Mouse (Mus musculus) thymus, postnatal 25 days (tissue): ENCODE results near the gene Trpv4.
A peak's percentile ranks its signal among the peaks of the same experiment; 100 is the strongest.

Experiments used
- DNase-seq: peaks from one replicate; pipeline ENCODE4 v3.0.0; 2022

Gene Trpv4

DNA sequence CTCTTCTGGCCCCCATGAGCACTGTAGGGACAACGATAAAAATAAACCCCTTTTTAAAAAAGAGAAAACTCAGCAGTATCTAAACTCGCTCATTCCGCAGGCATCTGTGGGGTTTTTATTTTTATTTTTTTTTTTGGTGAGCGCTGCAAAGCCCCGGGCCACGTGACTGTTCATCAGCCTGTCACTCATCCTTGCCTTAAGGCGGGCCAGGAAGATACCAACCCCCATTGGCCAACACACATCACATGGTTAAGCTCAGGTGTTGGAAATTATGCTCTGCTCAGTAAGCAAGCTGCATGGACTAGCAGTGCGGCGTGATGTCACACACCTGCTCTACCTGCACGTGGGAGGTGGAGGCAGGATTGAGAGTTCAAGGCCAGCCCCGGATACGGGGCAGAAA is 40.4 kb downstream of the Trpv4 start:
- no peak for DNase-seq

DNA sequence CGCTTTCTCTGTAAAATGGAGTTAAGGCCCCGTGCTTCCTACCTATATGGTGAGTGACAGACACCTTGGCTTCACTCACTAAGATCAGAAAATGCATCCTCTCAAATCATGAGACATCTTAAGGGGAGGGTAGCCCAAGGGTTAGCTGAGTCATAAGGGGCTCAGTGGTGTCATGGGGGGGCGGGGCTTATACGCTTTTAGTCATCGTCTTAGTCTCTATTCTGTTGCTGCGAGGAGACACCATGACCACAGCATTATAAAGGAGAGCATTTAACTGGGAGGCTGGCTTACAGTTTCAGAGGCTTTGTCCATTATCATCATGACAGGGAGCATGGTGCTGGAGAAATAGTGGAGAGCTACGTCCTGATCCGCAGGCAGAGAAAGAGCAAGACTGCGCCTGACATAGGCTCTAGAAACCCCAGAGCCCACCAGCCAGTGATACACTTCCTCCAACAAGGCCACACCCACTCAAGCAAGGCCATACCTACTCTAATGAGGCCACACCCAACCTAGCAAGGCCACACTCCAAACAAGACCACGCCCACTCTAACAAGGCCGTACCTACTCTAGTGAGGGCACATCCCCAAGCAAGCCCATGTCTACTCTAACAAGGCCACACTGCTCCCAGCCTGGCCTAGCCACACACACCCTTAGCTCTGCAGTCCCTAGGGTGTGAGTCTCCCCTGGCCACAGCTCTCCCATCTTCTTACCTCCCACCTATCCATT is 41.7 kb downstream of the Trpv4 start:
- no peak for DNase-seq

DNA sequence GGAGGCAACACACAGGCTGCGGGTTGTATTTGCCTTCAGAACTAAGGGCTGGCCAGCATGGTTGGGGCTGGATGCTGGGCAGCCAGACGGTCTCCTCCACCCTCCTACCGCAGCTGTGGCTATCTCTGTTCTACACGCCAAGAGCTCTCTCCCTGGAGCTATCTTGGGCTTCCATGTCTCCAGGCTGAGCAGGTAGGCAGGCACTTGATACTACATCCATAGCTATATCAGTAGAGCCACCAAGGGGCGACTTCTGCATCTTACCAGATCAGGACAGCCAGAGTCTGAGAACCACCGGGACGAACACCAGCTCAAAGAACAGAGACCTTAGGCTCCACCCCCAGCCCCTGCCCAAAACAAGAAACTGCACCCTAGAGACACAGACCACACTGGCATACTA is 43.4 kb downstream of the Trpv4 start:
- DNase-seq = no peak

DNA sequence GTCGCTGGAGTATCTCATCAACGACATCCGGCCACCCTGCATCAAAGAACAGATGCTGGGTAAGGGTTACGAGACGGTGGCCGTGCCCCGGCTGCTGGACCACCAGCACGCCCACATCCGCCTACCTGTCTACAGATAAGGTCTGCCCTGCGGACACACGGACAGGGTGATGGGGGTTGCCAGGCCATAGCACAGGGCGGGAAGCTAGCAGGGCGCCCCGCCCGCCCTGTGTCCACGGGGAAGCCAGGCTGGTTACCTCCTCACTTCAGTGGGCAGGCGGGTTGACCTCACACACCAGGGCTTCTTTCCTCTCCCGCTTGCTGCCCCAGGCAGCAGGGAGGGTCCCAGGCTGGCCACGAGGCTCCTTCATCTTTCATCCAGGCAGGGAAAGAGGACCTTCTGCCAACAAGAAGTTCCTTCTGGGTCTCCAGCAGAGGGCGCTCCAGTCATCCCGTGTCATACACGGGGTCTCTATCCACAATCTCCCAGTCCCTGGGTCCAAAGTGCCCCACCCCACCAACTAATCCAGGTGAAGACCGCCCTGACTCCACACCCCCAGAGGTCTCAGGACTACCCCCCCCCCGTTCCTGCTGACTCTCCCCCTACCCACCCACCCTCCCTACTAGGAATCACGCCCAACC is 46.1 kb downstream of the Trpv4 start:
- DNase-seq = peak; percentile 50

DNA sequence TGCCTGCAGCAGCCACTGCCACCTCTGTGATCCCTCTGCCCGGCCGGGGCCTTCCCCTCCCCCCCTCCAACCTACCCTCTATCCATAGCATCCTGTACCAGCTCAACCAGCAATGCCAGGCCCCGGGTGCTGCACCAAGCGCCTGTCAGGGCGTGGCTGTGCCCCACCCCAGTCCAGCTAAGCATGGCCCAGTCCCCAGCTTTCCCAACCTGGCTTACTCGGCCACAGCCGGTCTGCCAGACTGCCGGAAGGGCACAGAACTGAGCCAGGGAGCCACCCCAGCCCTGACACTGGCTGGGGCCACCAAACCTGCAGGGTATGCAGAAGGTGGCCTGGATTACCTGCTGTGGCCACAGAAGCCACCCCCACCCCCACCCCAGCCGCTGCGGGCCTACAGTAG is 47.0 kb downstream of the Trpv4 start:
- DNase-seq = no peak

DNA sequence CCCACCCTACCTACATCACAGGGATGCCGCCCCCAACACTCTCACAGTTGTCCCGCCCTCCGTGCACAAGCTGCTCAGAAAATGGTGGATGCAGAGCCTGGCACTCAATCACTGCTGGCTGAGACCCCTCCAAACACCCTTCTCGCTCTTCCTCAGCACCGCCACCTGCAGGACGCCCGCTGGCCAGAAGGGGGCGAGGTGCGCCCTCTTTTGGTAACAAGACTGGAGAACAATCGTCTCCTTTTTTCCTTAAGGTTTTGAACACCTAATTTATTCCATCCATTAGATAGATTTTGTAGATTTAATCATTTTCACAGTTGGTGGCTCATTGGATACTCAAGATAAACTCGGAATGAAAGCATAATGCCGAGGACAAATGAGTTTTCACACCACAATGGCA is 49.7 kb downstream of the Trpv4 start:
- peak; percentile 89 for DNase-seq

DNA sequence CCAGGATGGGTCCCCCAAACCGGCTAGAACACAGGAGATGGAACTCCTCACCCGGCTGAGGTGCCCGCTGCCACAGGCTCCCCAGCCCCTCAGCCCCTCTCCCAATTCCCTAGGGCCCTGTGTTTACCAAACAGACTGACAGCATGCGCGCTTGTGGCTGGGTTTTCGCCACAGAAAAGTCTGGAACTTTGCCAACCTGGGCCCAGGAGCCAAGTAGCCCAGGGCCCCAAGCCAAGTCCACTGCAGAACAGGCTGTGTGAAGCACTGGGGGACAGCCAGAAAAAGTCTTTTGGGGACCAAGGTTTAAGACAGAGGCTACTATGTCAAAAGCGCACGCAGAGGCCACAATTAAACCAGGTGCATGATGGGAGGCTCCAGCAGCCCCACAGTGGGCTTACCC is 50.6 kb downstream of the Trpv4 start:
- no peak for DNase-seq

DNA sequence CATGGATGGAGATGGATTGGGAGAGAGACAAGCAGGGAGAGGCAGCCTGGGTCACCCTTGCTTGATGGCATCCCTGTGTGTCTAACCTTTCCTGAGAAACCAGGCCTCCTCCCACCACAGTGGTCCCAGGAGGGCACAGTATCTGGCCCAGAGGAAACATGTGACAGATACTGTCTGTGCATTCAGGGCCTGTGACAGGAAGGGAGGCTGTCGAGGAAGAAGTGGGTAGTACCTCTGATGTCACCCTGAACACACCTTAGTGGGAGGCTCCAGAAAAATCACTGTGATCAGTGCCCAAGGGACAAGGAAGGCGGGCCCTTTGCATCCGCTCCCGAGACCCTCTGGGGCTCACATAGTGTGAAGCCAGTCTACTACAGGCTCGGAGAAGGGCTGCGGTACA is 52.2 kb downstream of the Trpv4 start:
- DNase-seq = no peak

DNA sequence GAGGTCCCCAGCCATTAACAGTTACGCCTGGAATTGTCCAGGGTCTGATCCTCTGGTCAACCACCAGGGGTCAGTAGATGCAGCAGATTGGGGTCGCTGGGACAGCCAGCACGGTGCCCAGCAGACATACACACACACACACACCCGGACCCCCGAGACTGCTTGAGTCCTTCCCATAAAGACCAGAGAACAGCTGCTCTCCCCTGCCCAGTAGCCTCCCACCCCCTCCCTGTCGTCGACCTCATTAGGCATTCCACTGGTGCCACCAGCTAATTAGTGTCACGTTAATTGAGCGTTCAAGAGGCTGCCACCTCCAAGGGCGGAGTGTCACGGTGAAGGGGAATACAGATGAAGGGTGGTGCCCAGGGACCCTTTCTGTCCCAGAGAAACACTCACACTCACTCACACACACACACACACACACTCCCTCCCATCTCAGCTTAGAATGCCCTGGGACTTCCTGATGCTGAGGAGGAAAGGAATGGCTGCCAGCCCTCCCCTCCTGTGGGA is 53.4 kb downstream of the Trpv4 start:
- no peak for DNase-seq

DNA sequence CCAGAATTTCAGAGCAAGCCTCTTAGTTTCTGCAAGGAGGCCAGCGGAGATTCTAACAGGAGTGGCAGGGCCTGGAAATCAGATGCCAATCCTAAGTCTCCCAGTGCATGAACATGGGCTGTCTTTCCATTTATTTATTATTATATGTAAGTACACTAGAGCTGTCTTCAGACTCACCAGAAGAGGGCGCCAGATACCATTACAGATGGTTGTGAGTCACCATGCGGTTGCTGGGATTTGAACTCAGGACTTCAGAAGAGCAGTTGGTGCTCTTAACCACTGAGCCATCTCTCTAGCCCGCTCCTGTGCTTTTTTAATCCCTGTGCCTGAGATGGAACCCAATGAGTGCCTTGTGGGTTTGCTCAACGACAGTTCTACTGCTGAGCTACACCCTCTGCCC is 54.2 kb downstream of the Trpv4 start:
- no peak for DNase-seq

DNA sequence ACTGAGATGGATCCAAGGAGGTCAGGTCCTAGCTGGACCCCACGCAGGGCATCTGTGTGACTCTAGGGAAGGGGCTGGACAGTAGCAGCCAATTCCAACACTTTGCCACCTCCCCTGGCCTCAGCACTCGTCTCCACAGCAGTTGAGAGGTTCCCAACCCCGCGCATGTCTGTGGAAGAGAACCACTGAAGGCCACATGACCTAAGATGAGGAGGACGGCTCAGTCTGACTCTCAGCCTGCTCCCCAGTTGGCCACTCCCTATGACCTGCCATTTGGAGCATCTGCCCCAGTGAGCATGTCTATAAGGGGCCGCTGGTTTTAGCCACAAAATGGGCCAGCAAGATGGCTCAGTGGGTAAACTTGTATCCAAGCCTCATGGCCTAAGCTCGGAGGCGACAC is 56.2 kb downstream of the Trpv4 start:
- no peak for DNase-seq

DNA sequence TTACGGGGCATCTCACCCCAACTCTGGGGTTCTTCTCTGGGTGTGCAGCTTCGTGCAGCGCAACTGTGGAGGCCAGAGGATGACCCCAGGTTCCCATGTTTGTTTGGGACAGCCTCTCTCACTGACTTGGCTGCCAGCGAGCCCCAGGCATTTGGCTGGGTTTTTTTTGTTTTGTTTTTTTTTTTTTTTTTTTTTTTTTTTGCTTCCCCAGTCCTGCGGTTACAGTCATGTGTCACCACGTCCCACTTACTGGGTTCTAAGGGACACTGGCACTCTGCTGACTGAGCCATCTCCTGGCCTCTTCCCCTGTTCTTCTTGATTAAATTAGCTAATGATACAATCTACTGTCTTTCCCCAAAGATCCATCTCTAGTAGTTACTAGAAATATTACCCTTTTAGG is 60.6 kb downstream of the Trpv4 start:
- DNase-seq = no peak

DNA sequence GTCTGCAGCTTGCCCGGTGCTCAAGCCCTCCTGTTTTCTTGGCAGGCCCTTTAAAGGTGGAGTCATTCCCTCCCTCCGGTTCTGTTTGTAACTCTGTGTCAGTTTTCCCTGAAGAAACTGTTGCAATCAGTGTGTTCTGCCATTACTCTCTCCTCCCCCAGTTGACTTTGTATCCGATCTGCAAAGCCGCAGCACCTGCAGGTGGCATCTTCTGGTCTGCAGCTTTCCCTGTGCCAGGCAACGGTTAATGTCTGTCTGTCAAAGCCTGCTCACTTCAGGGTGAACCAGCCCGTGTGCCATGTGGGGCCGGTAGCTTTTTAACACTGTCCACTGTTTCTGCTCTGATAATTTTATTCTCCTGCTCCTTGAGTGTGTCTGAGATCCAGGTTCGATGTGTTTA is 61.0 kb downstream of the Trpv4 start:
- peak; percentile 80 for DNase-seq

DNA sequence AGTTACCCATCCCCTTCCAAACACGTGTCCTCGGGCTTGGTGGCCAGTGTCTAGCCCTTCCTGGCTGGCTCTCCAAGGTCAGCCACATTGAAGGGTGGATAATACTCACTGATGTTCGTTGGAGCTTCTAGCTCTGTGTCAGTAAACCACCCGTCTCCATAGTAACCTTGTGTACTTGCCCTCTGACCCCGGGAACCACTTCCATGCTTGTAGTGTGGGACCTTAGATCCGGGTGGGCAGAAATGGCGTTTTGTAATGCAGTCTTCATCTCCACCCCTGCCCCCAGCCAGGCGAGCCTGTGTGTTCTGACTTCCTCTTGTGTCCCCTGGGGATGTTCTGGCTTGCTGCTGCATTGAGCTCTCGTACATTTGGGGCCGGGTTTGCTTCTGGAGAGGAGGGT is 61.6 kb downstream of the Trpv4 start:
- peak; percentile 76 for DNase-seq

DNA sequence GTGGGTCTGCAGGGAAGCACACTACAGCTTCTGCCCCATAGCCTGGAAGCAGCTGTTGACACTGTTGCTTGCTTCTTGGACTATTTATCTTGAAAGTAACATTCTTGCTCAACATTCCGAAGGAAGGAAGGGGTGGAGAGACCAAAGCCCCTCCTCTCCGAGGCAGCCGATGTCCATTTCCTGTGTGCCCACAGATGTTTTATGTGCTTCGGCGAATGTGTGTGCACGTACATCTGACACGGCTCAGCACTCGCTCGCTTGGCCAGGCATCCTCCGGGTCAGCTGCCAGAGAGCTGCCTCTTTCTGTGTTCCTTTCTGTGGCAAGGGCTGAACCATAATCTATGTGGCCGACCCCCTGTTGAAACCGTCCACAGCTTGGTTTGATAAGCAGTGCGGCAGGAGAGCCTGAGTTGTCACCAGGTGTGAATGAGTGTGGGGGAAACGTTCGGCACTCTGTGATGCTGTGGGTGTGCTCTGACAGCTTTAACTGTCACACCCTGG is 63.4 kb downstream of the Trpv4 start:
- peak; percentile 69 for DNase-seq

DNA sequence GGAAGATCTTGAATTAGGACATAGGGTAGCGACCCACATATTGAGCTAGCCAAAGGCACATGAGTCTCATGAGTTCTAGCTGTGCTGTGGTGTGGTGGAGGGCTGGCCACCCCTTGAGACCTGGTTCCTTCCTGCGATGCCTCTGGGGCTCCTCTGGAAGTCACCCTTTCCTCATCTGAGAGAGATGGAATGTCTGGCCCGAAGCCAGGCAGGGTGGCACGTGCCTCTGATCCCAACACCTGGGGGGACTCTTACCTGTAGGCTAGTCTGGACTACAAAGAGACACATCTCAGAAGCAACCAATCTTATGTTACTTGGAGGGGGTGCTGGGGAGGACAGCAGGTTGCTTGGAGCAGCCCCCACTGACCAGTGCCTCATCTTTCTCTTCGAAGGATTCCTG is 64.3 kb downstream of the Trpv4 start:
- DNase-seq = no peak

DNA sequence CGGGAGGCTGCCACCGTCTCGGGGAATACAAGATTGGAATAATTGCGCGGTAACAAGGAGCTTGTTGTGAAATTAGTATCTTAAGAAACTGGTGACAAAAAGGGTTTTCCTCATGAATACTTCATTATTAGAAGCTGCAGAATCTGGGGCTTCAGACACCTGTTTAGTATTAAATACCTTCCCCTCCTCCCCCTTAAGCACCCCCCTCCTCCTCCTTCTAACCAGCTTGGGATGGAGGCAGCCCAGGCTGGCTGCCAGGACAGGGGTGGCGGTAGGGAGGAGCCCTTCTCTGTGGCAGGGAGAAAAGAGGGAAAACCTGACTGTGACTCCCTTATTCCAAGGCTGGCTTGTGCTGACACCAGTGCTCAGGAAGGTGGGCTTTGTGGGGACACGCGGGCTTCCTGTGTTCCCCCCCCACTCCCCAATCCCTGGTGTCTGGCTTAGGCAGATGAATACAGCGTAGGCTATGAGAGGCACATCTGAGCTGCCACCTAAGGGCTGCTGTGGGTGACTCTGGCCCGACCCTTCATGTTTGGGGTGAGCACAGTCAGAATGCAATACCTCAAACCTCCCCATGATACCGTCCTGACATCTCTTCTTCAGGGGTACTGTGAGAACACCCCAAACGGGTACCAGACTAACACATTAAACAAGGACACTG is 64.9 kb downstream of the Trpv4 start:
- peak; percentile 53 for DNase-seq

DNA sequence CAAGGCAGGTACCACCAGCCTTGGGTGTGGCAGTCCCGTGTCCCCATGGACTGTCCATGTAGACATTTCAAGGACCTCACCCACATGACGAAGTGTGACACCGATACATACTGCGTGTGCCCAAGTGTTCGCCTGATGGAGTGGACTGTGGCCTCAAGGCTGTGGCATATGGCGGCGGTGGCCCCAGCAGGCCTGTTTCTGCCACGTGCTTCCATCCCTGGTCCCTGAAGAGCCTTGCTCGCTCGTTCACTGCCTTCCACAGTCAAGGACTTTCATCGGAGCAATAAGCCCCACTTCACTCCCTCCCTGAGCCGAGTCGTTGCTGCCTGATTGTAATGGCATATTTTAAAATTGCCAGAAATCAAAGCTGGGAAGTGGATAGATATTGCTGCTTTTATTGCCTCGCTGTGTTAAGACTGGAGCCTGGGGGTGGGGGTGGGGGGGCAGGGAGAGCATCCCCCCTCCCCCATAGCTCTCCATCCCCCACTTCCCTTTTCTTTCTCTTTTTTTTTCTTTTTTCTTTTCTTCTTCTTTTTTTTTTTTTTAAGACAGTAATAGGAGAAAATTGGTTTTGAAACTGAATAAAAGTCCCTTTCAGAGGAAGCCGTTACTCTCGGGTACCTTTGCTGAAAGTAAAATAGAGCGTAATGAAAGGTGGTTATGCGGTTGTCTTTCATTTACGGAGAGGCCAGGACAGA is 65.6 kb downstream of the Trpv4 start:
- DNase-seq = no peak

DNA sequence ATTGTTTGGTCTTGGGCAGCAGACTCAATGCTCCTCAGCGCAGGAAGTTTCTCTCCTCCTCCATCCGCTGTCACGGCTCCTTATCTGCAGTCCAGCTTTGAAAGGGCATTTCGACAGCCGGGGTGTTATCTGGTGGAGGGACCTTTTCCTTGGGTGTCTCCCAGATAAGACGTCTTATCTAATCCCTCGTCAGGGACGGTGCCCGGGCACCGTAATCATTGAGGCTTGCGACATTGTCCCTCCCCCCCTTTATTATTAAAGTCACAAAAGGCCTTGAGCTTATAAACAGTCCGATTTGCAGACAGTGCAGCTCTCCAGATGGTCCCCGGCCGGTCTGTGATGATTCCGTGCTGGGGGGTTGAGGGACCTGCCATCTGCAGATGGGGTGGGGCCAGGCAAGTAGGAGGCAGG is 67.1 kb downstream of the Trpv4 start:
- no peak for DNase-seq

DNA sequence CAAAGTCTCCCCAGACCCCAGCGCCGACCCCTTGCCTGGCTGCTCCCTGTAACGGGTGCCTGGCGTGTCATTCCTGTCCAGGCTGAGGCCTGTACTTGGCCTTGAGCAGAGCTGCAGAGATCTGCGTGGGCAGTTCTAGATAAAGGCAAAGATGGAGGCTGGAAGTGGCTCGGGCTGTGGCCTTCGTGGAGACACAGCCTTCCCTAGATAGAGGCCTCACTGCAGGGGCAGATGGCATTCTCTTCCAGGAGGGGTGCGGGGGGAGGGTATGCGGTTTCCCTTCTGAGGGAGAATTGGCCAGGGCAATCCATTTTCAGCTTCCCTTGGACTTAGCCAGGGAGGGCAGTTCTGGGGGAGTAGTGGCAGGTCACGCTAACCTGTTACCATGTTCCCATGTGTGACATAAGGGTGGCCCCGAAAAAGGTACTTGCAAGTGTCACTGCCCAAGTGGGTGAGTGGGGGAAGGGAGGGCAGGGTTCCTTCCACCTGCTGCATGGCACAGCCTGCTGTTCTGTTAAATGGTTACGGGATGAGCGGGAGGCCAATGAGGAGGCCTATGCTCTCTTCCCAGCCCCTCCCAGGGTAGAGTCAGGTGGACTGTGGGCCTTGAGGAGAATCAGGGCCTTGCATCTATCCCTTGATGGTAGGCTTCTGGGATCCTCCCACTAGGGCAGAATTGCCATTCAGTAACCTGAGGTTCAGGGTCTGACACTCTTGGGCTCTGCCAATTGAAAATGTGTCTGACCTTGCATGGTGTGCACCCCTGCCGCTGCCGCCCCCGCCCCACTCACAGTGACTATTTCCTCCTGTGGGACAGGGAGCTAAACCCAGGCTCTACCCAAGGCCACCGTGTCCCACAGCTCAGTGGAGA is 67.9 kb downstream of the Trpv4 start:
- DNase-seq = no peak

DNA sequence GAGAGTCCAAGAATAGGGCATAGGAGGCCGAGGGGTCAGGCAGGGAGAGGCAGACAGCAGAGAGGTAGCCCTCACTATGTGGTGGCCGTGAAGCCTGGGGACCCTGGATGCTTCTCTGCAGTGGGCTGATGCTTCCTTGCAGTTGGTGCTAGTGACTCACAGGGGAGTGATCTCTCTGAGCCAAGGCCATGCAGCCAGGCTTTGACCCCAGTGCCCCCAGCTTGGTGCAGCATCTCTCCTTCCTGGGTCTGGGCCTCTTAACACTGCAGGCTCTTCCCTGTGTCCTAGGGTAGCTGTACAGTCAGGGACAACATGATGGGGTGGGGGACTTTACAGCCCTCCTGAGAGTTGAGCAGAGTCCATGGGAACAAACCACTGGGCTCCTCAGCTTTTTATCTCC is 68.8 kb downstream of the Trpv4 start:
- no peak for DNase-seq

DNA sequence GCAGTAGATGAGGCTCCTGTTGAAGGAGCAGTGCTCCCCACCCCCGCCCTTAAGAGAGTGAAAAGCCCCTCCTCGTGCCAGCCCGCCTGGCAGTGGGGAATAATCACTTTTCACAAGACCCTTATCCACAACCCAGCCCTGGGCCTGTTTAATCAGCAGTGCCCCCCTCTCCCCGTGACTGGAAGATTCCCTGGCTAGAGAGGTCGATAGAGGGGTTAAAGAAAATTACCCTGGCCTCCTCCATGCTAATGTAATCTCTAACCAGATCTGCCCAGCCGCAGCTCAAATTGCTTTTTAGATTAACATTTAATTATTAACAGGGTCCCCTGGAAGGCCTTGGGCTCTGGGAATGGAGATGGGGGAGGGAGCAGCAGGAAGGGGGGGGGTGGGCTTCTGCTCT is 69.2 kb downstream of the Trpv4 start:
- DNase-seq = no peak
